Mouse (Mus musculus): ENCODE measurements around the gene Map4k1. TPM values are rescaled to one million over a fixed set of nuclear protein-coding genes. Genes with fewer than 3 reads are reported as not detected.

Map4k1 gene
- polyA plus RNA-seq, 1 experiment from 2014 or later, result 4.7 TPM

GRCm38 (mm10) chr7:29041194-29041593, 59.3 kb downstream of the Map4k1 start:
- 89% methylated on average over 5 of the region's 5 CpGs for WGBS (ENCODE audit: missing documents)
- no peak overlapping the region for H3K4me3 ChIP-seq (ENCODE audit: inconsistent target)
- H3K79me2 ChIP-seq (ENCODE audit: inconsistent target), result no peaks in the 10 kb centered on the region
- no peaks in the 10 kb centered on the region for H3K36me3 ChIP-seq (ENCODE audit: inconsistent target)
- H3K27ac ChIP-seq, result no peak overlapping the region

- Histone ChIP-seq H3K27ac (peak overlapping the region; percentile 62), H3K4me3 (ENCODE audit: inconsistent target) (no peak overlapping the region)
- WGBS (ENCODE audit: missing documents), result 37% methylated on average over 18 of the region's 19 CpGs
Measured at GRCm38 (mm10) chr7:29043016-29043673, 61.3 kb downstream of the Map4k1 start.

GRCm38 (mm10) chr7:29043674-29044057, 61.8 kb downstream of the Map4k1 start:
- no peaks in the 10 kb centered on the region for H3K79me2 ChIP-seq (ENCODE audit: inconsistent target)
- H3K4me3 ChIP-seq (ENCODE audit: inconsistent target), result no peak overlapping the region
- H3K36me3 ChIP-seq (ENCODE audit: inconsistent target), result no peaks in the 10 kb centered on the region
- H3K27ac ChIP-seq, result peak overlapping the region; percentile 62
- WGBS (ENCODE audit: missing documents), result 34% methylated on average over 10 of the region's 11 CpGs

More at GRCm38 (mm10) chr7:29043016-29043673, 61.3 kb downstream of the Map4k1 start:
- H3K79me2 ChIP-seq (ENCODE audit: inconsistent target), result no peaks in the 10 kb centered on the region
- H3K36me3 ChIP-seq (ENCODE audit: inconsistent target), result no peaks in the 10 kb centered on the region

- Histone ChIP-seq H3K4me3 (ENCODE audit: inconsistent target) (no peak overlapping the region), H3K27ac (peak overlapping the region; percentile 62; the same call in 1 of the 2 replicates), H3K36me3 (ENCODE audit: inconsistent target) (no peaks in the 10 kb centered on the region), H3K79me2 (ENCODE audit: inconsistent target) (no peaks in the 10 kb centered on the region)
- WGBS (ENCODE audit: missing documents), result 87% methylated on average over 9 of the region's 9 CpGs
Measured at GRCm38 (mm10) chr7:29044302-29044701, 62.5 kb downstream of the Map4k1 start.

GRCm38 (mm10) chr7:29046533-29046932, 64.7 kb downstream of the Map4k1 start:
- H3K4me3 ChIP-seq (ENCODE audit: inconsistent target), result no peak overlapping the region
- 26% methylated on average over 12 of the region's 12 CpGs for WGBS (ENCODE audit: missing documents)
- H3K36me3 ChIP-seq (ENCODE audit: inconsistent target), result no peaks in the 10 kb centered on the region
- no peak overlapping the region for H3K27ac ChIP-seq
- no peaks in the 10 kb centered on the region for H3K79me2 ChIP-seq (ENCODE audit: inconsistent target)

- Histone ChIP-seq H3K36me3 (ENCODE audit: inconsistent target) (no peaks in the 10 kb centered on the region), H3K79me2 (ENCODE audit: inconsistent target) (no peaks in the 10 kb centered on the region), H3K27ac (no peak overlapping the region), H3K4me3 (ENCODE audit: inconsistent target) (no peak overlapping the region)
- 91% methylated on average over 3 of the region's 3 CpGs for WGBS (ENCODE audit: missing documents)
Measured at GRCm38 (mm10) chr7:29048070-29048469, 66.2 kb downstream of the Map4k1 start.

- no peaks in the 10 kb centered on the region for H3K79me2 ChIP-seq (ENCODE audit: inconsistent target)
- H3K4me3 ChIP-seq (ENCODE audit: inconsistent target), result no peak overlapping the region
- WGBS (ENCODE audit: missing documents), result 60% methylated on average over 11 of the region's 11 CpGs
- no peaks in the 10 kb centered on the region for H3K36me3 ChIP-seq (ENCODE audit: inconsistent target)
- no peak overlapping the region for H3K27ac ChIP-seq
Measured at GRCm38 (mm10) chr7:29048615-29049014, 66.8 kb downstream of the Map4k1 start.

GRCm38 (mm10) chr7:29050797-29051196, 68.9 kb downstream of the Map4k1 start:
- no peak overlapping the region for H3K4me3 ChIP-seq (ENCODE audit: inconsistent target)
- H3K79me2 ChIP-seq (ENCODE audit: inconsistent target), result no peaks in the 10 kb centered on the region
- no peak overlapping the region for H3K27ac ChIP-seq
- WGBS (ENCODE audit: missing documents), result 69% methylated on average over 2 of the region's 2 CpGs
- H3K36me3 ChIP-seq (ENCODE audit: inconsistent target), result no peaks in the 10 kb centered on the region

GRCm38 (mm10) chr7:29052821-29053220, 71.0 kb downstream of the Map4k1 start:
- 15% methylated on average over 19 of the region's 19 CpGs for WGBS (ENCODE audit: missing documents)
- no peak overlapping the region for H3K27ac ChIP-seq
- no peak overlapping the region for H3K4me3 ChIP-seq (ENCODE audit: inconsistent target)
- no peaks in the 10 kb centered on the region for H3K36me3 ChIP-seq (ENCODE audit: inconsistent target)
- no peaks in the 10 kb centered on the region for H3K79me2 ChIP-seq (ENCODE audit: inconsistent target)

Other genes with a start within 250 kb of the Map4k1 start
- gene Mrps12, start 240.2 kb upstream of the Map4k1 start, polyA plus RNA-seq (2018), result 30.6 to 48.9 TPM (median 42.1 TPM) in 3 replicates
- gene Sars2, start 240.1 kb upstream of the Map4k1 start, polyA plus RNA-seq (2018), result 4.6 to 7.1 TPM (median 5.6 TPM) in 3 replicates
- gene Ccer2, start 225.9 kb upstream of the Map4k1 start, polyA plus RNA-seq (2018), result not detected in 3 replicates
- 103 to 230 TPM (median 168 TPM) in 3 replicates for gene Sirt2, start 215.3 kb upstream of the Map4k1 start, polyA plus RNA-seq (2018)
- gene Nfkbib, start 214.5 kb upstream of the Map4k1 start, polyA plus RNA-seq (2018), result 29.5 to 40.8 TPM (median 37.9 TPM) in 3 replicates
- 21.6 to 44.7 TPM (median 44.4 TPM) in 3 replicates for gene Rinl, start 193.1 kb upstream of the Map4k1 start, polyA plus RNA-seq (2018)
- 170 to 242 TPM (median 175 TPM) in 3 replicates for gene Hnrnpl, start 173.5 kb upstream of the Map4k1 start, polyA plus RNA-seq (2018)
- 92.1 to 101 TPM (median 96.5 TPM) in 3 replicates for gene Ech1, start 156.8 kb upstream of the Map4k1 start, polyA plus RNA-seq (2018)
- gene Lgals4, start 148.2 kb upstream of the Map4k1 start, polyA plus RNA-seq (2018), result 0.96 to 1.1 TPM (median 1.1 TPM) in 3 replicates
- not detected in 3 replicates for gene Lgals7, start 118.2 kb upstream of the Map4k1 start, polyA plus RNA-seq (2018)
- gene Capn12, start 100.6 kb upstream of the Map4k1 start, polyA plus RNA-seq (2018), result 0.22 TPM in 1 of 3 replicates, not detected in the others
- gene Actn4, start 19.7 kb upstream of the Map4k1 start, polyA plus RNA-seq (2018), result 117 to 186 TPM (median 183 TPM) in 3 replicates
- 201 to 248 TPM (median 241 TPM) in 3 replicates for gene Eif3k, start 186 bp upstream of the Map4k1 start, polyA plus RNA-seq (2018)
- 0.01 to 0.03 TPM in 2 of 3 replicates, not detected in the other for gene Ryr1, start 143.1 kb downstream of the Map4k1 start, polyA plus RNA-seq (2018)
- 1.8 to 9.4 TPM (median 2.2 TPM) in 3 replicates for gene Rasgrp4, start 152.8 kb downstream of the Map4k1 start, polyA plus RNA-seq (2018)
- 6.9 to 13.8 TPM (median 12.9 TPM) in 3 replicates for gene Fam98c, start 174.2 kb downstream of the Map4k1 start, polyA plus RNA-seq (2018)
- gene Ggn, start 188.2 kb downstream of the Map4k1 start, polyA plus RNA-seq (2018), result 0.40 to 0.90 TPM (median 0.70 TPM) in 3 replicates
- gene Spred3, start 188.4 kb downstream of the Map4k1 start, polyA plus RNA-seq (2018), result 0.95 to 2.3 TPM (median 1.6 TPM) in 3 replicates
- gene Psmd8, start 198.7 kb downstream of the Map4k1 start, polyA plus RNA-seq (2018), result 296 to 477 TPM (median 343 TPM) in 3 replicates
- gene Catsperg1, start 232.0 kb downstream of the Map4k1 start, polyA plus RNA-seq (2018), result 0.41 to 1.9 TPM (median 0.86 TPM) in 3 replicates